Mouse (Mus musculus): Measurements from ENCODE around the gene Kif5c. TPM values are rescaled to one million over a fixed set of nuclear protein-coding genes. Genes with fewer than 3 reads are reported as not detected.

Kif5c gene
- polyA plus RNA-seq, 1 experiment from 2014 or later, result 11.3 TPM

DNA sequence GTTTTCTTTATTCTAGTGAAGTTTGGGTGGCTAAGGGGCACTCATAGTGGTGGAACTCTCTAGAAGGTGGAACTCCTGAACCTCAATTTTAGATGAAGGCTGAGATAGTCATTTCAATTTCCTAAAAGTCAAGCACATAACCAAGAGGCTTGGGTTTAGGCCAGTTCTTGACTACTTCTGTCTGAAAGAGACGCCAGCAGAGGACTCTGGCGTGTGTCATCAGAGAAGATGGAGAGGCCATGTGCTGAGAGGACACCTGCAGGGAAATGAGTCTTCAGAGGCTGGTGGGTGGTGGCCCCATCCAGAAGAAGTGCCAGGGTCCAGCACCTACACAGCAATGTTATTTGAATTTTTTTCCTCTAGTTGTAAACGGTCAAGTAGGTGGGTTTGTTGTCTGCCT is 42.8 kb downstream of the Kif5c start:
- H3K4me3 ChIP-seq (ENCODE audit: low read depth, low read length), result no peak overlapping the region
- WGBS, result 79% methylated on average over 3 of the region's 3 CpGs
- H3K36me3 ChIP-seq (ENCODE audit: control insufficient read depth, insufficient read depth, low read length), result no peaks in the 10 kb centered on the region
- ATAC-seq (replicated peaks; ENCODE audit: low FRiP score, low TSS enrichment, low read depth) (no peak), DNase-seq (ENCODE audit: low spot score) (peak; percentile 4)
- no peaks in the 10 kb centered on the region for H3K4me1 ChIP-seq (replicated peaks; ENCODE audit: control insufficient read depth, insufficient read depth, low read length)
- H3K27ac ChIP-seq (ENCODE audit: low read depth), result no peak overlapping the region
- H3K4me2 ChIP-seq (ENCODE audit: low read length), result no peak overlapping the region
- no peaks in the 10 kb centered on the region for H3K27me3 ChIP-seq (replicated peaks; ENCODE audit: control insufficient read depth, insufficient read depth, low read length)
- no peaks in the 10 kb centered on the region for H3K9me3 ChIP-seq (ENCODE audit: control insufficient read depth, low read length)
- H3K9ac ChIP-seq (ENCODE audit: low read length), result no peak overlapping the region

DNA sequence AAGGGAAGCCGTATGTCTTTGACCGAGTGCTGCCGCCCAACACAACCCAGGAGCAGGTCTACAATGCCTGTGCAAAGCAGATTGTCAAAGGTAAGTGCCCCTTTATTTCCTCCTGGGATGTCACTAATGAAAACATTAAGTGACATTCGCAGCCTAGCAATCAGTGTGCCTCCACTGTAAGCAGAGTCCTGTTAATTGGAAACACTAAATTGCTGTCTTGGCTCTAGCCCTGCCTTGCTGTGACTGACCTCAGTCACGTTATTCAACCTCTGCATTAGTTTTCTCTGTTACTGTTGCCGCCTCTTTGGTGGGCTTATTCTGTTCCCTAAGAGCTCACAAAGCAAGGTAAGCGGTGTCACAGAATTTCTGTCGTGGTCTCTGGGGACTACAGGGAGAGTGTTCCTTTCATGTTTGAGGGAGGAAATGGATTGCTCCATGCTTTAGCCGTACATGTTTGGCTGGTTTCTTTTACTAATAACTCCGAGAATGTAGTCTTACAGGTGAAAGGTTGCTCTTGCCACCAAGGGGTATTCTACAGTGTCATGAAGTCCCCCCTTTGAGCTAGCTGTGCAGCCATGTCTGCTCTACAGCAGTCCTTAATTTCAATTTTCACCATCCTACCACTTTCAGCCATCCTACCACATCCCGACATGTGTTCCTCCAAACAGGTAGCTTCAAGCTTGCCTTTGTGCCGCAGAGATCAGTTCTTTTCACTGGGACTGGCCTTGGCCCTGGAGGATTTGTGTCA is 52.8 kb downstream of the Kif5c start:
- H3K27me3 ChIP-seq (replicated peaks; ENCODE audit: control insufficient read depth, insufficient read depth, low read length), result no peaks in the 10 kb centered on the region
- H3K4me2 ChIP-seq (ENCODE audit: low read length), result no peak overlapping the region
- ATAC-seq (replicated peaks; ENCODE audit: low FRiP score, low TSS enrichment, low read depth), result no peak
- H3K9me3 ChIP-seq (ENCODE audit: control insufficient read depth, low read length), result no peaks in the 10 kb centered on the region
- H3K4me1 ChIP-seq (replicated peaks; ENCODE audit: control insufficient read depth, insufficient read depth, low read length), result no peaks in the 10 kb centered on the region
- WGBS, result 82% methylated on average over 12 of the region's 12 CpGs
- H3K9ac ChIP-seq (ENCODE audit: low read length), result no peak overlapping the region
- no peak overlapping the region for H3K27ac ChIP-seq (ENCODE audit: low read depth)
- H3K36me3 ChIP-seq (ENCODE audit: control insufficient read depth, insufficient read depth, low read length), result no peaks in the 10 kb centered on the region
- DNase-seq (ENCODE audit: low spot score), result peak; percentile 39
- H3K4me3 ChIP-seq (ENCODE audit: low read depth, low read length), result no peak overlapping the region

DNA sequence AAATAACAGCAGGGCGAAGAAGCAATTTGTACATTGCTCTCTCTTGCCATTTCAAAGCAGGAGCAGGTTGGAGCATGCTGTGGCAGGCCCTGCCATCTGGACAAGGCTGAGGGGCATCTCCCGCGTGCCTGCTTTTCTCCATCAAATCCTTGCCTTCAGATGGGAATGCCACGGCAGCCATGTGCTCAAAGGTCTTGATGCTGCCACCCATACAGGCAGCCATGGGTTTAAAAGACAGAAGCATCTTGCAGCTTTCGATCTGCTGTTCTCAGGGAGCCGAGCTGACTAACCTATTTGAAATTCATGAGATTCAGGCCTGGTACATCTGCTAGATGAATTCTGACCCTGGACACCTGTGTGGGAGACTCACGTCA is 53.4 kb downstream of the Kif5c start:
- Histone ChIP-seq H3K4me3 (ENCODE audit: low read depth, low read length) (no peak overlapping the region), H3K27me3 (replicated peaks; ENCODE audit: control insufficient read depth, insufficient read depth, low read length) (no peaks in the 10 kb centered on the region), H3K36me3 (ENCODE audit: control insufficient read depth, insufficient read depth, low read length) (no peaks in the 10 kb centered on the region), H3K4me2 (ENCODE audit: low read length) (no peak overlapping the region), H3K9ac (ENCODE audit: low read length) (no peak overlapping the region), H3K9me3 (ENCODE audit: control insufficient read depth, low read length) (no peaks in the 10 kb centered on the region), H3K4me1 (replicated peaks; ENCODE audit: control insufficient read depth, insufficient read depth, low read length) (no peaks in the 10 kb centered on the region), H3K27ac (ENCODE audit: low read depth) (no peak overlapping the region)
- DNase-seq (ENCODE audit: low spot score), result peak; percentile 41
- no peak for ATAC-seq (replicated peaks; ENCODE audit: low FRiP score, low TSS enrichment, low read depth)
- WGBS, result 86% methylated on average over 7 of the region's 7 CpGs

DNA sequence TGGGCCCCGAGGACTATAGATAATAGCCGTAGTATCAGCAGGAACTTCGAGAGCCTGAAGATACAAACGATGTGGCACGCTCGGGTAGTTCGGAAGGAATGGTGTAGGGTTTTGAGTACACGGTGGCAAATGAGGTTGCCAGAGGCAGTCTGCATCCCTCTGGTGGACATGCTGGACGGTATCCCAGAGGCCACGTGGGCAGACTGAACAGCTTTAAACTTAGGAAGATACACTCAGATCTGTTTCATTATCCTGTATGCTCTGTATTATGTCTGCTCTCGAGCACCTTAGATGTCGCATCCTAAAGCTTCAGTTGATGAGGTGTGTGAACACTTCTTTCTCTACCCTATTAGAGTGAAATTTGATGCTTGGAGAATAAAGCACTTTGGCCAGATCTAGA is 56.9 kb downstream of the Kif5c start:
- Histone ChIP-seq H3K4me1 (replicated peaks; ENCODE audit: control insufficient read depth, insufficient read depth, low read length) (no peaks in the 10 kb centered on the region), H3K9me3 (ENCODE audit: control insufficient read depth, low read length) (no peaks in the 10 kb centered on the region), H3K27ac (ENCODE audit: low read depth) (no peak overlapping the region), H3K4me3 (ENCODE audit: low read depth, low read length) (no peak overlapping the region), H3K27me3 (replicated peaks; ENCODE audit: control insufficient read depth, insufficient read depth, low read length) (no peaks in the 10 kb centered on the region), H3K9ac (ENCODE audit: low read length) (no peak overlapping the region), H3K36me3 (ENCODE audit: control insufficient read depth, insufficient read depth, low read length) (no peaks in the 10 kb centered on the region), H3K4me2 (ENCODE audit: low read length) (no peak overlapping the region)
- no peak for ATAC-seq (replicated peaks; ENCODE audit: low FRiP score, low TSS enrichment, low read depth)
- WGBS, result 87% methylated on average over 12 of the region's 12 CpGs
- DNase-seq (ENCODE audit: low spot score), result peak; percentile 28

GRCm38 (mm10) chr2:49678386-49678785 is 59.3 kb downstream of the Kif5c start:
- no peaks in the 10 kb centered on the region for H3K4me1 ChIP-seq (replicated peaks; ENCODE audit: control insufficient read depth, insufficient read depth, low read length)
- DNase-seq (ENCODE audit: low spot score), result peak; percentile 31
- no peak for ATAC-seq (replicated peaks; ENCODE audit: low FRiP score, low TSS enrichment, low read depth)
- WGBS, result 55% methylated on average over 7 of the region's 7 CpGs
- no peak overlapping the region for H3K4me2 ChIP-seq (ENCODE audit: low read length)
- H3K27me3 ChIP-seq (replicated peaks; ENCODE audit: control insufficient read depth, insufficient read depth, low read length), result no peaks in the 10 kb centered on the region
- H3K9ac ChIP-seq (ENCODE audit: low read length), result no peak overlapping the region
- no peaks in the 10 kb centered on the region for H3K9me3 ChIP-seq (ENCODE audit: control insufficient read depth, low read length)
- no peaks in the 10 kb centered on the region for H3K36me3 ChIP-seq (ENCODE audit: control insufficient read depth, insufficient read depth, low read length)
- no peak overlapping the region for H3K4me3 ChIP-seq (ENCODE audit: low read depth, low read length)
- no peak overlapping the region for H3K27ac ChIP-seq (ENCODE audit: low read depth)

DNA sequence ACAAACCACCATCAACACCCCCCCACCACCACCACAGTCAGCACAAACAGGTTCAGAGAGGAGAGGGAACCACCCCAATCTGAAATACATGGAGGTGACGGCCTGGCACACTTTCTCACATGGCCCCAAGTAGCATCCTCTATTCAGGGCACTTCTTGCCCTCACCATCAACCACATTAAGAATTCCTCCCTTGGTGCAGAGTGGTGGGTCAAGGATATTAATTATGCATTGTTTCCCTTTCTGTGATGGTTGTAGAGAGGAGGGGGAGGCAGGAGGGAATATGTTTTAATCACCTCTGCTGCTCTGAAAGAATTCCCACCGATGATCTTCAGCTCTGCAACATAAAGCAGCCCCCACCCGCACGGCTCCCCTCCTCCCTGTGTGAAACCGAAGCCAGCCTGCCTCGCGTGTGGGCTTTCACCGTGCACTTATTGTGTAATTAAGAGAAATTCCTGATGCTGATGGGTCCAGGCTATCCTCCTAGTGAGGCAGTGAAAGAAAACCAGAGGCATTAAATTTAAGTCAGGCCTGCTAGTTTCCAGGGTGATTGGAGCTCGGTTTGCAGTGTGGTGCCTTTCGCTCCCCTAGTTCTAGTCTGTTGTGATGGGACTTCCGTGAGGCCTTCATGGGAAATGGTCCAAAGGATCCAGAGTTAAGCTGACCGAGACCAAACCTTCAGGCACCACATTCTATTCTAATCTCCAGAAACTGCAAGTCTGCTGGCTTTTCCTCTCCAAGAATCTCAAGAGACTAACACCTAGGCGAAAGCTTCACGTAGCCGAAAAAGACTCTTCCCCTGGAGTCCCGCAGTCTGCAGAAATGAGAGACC is 60.3 kb downstream of the Kif5c start:
- H3K4me1 ChIP-seq (replicated peaks; ENCODE audit: control insufficient read depth, insufficient read depth, low read length), result no peaks in the 10 kb centered on the region

GRCm38 (mm10) chr2:49682754-49683153 is 63.7 kb downstream of the Kif5c start:
- H3K4me1 ChIP-seq (replicated peaks; ENCODE audit: control insufficient read depth, insufficient read depth, low read length), result no peaks in the 10 kb centered on the region
- H3K9me3 ChIP-seq (ENCODE audit: control insufficient read depth, low read length), result no peaks in the 10 kb centered on the region
- H3K27ac ChIP-seq (ENCODE audit: low read depth), result no peak overlapping the region
- H3K9ac ChIP-seq (ENCODE audit: low read length), result no peak overlapping the region
- 92% methylated on average over 6 of the region's 6 CpGs for WGBS
- no peak overlapping the region for H3K4me3 ChIP-seq (ENCODE audit: low read depth, low read length)
- no peaks in the 10 kb centered on the region for H3K27me3 ChIP-seq (replicated peaks; ENCODE audit: control insufficient read depth, insufficient read depth, low read length)
- no peak overlapping the region for H3K4me2 ChIP-seq (ENCODE audit: low read length)
- ATAC-seq (replicated peaks; ENCODE audit: low FRiP score, low TSS enrichment, low read depth) (no peak), DNase-seq (ENCODE audit: low spot score) (no peak)
- no peaks in the 10 kb centered on the region for H3K36me3 ChIP-seq (ENCODE audit: control insufficient read depth, insufficient read depth, low read length)

More for the DNA sequence above, 60.3 kb downstream of the Kif5c start:
- H3K9ac ChIP-seq (ENCODE audit: low read length), result no peak overlapping the region
- no peak overlapping the region for H3K4me3 ChIP-seq (ENCODE audit: low read depth, low read length)
- ATAC-seq (replicated peaks; ENCODE audit: low FRiP score, low TSS enrichment, low read depth), result no peak
- no peak overlapping the region for H3K27ac ChIP-seq (ENCODE audit: low read depth)
- H3K36me3 ChIP-seq (ENCODE audit: control insufficient read depth, insufficient read depth, low read length), result no peaks in the 10 kb centered on the region
- no peak overlapping the region for H3K4me2 ChIP-seq (ENCODE audit: low read length)
- H3K27me3 ChIP-seq (replicated peaks; ENCODE audit: control insufficient read depth, insufficient read depth, low read length), result no peaks in the 10 kb centered on the region
- WGBS, result 75% methylated on average over 16 of the region's 16 CpGs
- DNase-seq (ENCODE audit: low spot score), result peak; percentile 45
- H3K9me3 ChIP-seq (ENCODE audit: control insufficient read depth, low read length), result no peaks in the 10 kb centered on the region

DNA sequence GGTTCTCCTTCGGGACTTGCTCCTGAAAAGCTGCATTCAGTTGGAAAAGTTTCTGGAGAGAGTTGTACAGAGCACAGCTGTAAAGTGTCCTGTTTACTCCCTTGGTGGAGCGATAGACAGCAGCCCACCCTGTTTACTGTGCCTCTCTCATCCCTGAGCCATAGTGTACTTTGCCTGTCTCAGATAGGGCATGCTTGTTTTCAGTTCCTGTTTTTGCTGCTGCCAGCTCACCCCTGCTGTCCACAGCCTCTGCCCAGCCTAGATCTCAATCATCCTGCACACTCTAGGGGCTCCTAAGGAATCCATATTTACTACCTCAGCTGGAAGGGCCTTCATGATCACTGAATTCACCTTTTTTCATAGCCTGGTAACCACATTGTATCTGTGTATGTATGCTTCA is 65.7 kb downstream of the Kif5c start:
- WGBS, result 70% methylated on average over 2 of the region's 2 CpGs

More for the DNA sequence above, 65.7 kb downstream of the Kif5c start:
- no peaks in the 10 kb centered on the region for H3K27me3 ChIP-seq (replicated peaks; ENCODE audit: control insufficient read depth, insufficient read depth, low read length)
- H3K36me3 ChIP-seq (ENCODE audit: control insufficient read depth, insufficient read depth, low read length), result no peaks in the 10 kb centered on the region
- no peak overlapping the region for H3K27ac ChIP-seq (ENCODE audit: low read depth)
- DNase-seq (ENCODE audit: low spot score) (peak; percentile 39), ATAC-seq (replicated peaks; ENCODE audit: low FRiP score, low TSS enrichment, low read depth) (no peak)
- no peak overlapping the region for H3K4me3 ChIP-seq (ENCODE audit: low read depth, low read length)
- H3K4me1 ChIP-seq (replicated peaks; ENCODE audit: control insufficient read depth, insufficient read depth, low read length), result no peaks in the 10 kb centered on the region
- no peak overlapping the region for H3K4me2 ChIP-seq (ENCODE audit: low read length)
- no peak overlapping the region for H3K9ac ChIP-seq (ENCODE audit: low read length)
- no peaks in the 10 kb centered on the region for H3K9me3 ChIP-seq (ENCODE audit: control insufficient read depth, low read length)

Measured in intestine, embryonic 14.5 days (tissue).